Mouse (Mus musculus) small intestine, adult 2 months (tissue): ENCODE data around the gene Cttnbp2nl. TPM values are rescaled to one million over a fixed set of nuclear protein-coding genes. Genes with fewer than 3 reads are reported as not detected.

Experiments used
- H3K27ac ChIP-seq: fragments of 200-500 bp; 2 replicates; pipeline ENCODE4 v1.5.1; 2012; ENCODE audit warnings: low read depth, low read length, control low read depth, inconsistent platforms; ENCODE audit not compliant: insufficient read depth
- H3K27me3 ChIP-seq: fragments of 200-500 bp; 2 replicates; pipeline ENCODE4 v1.6.1; 2012; ENCODE audit warnings: mild to moderate bottlenecking, moderate library complexity, low read length, inconsistent platforms; ENCODE audit not compliant: control insufficient read depth, insufficient read depth
- H3K36me3 ChIP-seq: fragments of 200-500 bp; 2 replicates; pipeline ENCODE4 v1.6.1; 2012; ENCODE audit warnings: mild to moderate bottlenecking, low read length, control low read depth, inconsistent platforms; ENCODE audit not compliant: control insufficient read depth, insufficient read depth
- H3K4me1 ChIP-seq: fragments of 200-500 bp; 2 replicates; pipeline ENCODE4 v1.6.1; 2012; ENCODE audit warnings: low read length, inconsistent platforms, mixed read lengths; ENCODE audit not compliant: control insufficient read depth, insufficient read depth, insufficient read length
- H3K4me3 ChIP-seq: fragments of 200-500 bp; 2 replicates; pipeline ENCODE4 v1.5.1; 2012; ENCODE audit warnings: low read depth, mild to moderate bottlenecking, control low read depth, inconsistent platforms, low read length, moderate library complexity
- CTCF ChIP-seq: fragments of 200-500 bp; IDR thresholded peaks from 2 replicates; pipeline ENCODE4 v1.5.1; 2012; ENCODE audit warnings: low read depth, mild to moderate bottlenecking, control low read depth, inconsistent platforms, low read length, moderate library complexity, mixed read lengths; ENCODE audit not compliant: insufficient replicate concordance, insufficient read length; ENCODE audit errors: extremely low read depth
- POLR2A ChIP-seq: fragments of 200-500 bp; IDR thresholded peaks from 2 replicates; pipeline ENCODE4 v1.6.1; 2012; ENCODE audit warnings: low read depth, mild to moderate bottlenecking, control low read depth, inconsistent platforms, low read length, moderate library complexity
- WGBS: fragments of 180-500 bp; shearing (Covaris S2); methylation state at CpG from one replicate; pipeline ENCODE4 v1.1.7; 2018; 5-methylcytosine and 5-hydroxymethylcytosine counted together
- polyA plus RNA-seq: library from polyadenylated mRNA; depleted of rRNA; stranded (reverse); fragments of >200 nt; gene quantifications from 2 replicates; pipeline ENCODE4 v1.2.3, GENCODE M21; 2012; rRNA removed

Cttnbp2nl gene
- polyA plus RNA-seq: 2.0 and 2.9 TPM in 2 replicates

DNA sequence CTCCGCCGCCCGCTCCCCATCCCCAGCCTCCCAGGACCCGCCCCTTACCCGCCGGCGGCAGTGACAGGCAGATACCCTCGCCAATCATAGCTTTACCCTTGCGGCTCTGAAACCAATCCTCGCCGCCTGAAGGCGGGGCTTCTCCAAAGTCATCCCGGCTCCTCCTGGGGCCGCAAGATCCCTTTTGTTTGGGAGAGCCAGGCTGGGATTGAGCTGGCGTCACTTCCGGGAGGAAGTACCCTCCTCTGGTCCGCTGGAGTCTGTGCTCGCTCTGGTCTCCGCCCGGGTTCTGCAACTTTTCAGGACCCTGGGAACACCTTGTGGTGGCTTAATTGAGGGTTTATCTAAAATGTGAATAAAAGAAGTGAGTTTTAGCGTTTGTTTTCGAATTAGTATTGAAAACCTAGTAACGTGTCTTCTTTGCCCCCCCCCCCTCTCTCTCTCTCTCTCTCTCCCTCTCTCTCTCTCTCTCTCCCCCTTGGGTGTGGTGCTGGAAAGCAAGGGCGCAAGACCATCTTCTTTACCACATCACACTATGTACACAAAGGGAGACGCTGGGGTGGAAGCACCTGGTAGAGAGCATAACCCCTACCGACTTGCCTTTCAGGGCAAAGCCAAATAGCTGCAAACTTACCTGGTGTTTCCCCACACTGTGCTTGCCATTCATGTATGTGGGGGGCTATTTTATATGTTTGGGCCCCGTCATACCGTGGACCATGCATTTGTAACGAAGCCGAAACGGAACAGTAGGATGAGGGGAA lies at the start of gene Cttnbp2nl:
TSS of gene Cttnbp2nl (minus strand) at position 210 of the 761 bp plus-strand sequence.
- H3K4me1 ChIP-seq: peaks cover 1% of the 10 kb centered on the region; the same call in 1 of the 2 replicates
- H3K27ac ChIP-seq: peak within 1 kb of the TSS; percentile 95
- TF ChIP-seq CTCF: no peak
- TF ChIP-seq POLR2A: peak; percentile 79
- no peaks in the 10 kb centered on the region for H3K36me3 ChIP-seq
- WGBS: 1% methylated on average over 30 of the region's 31 CpGs
- H3K27me3 ChIP-seq: no peaks in the 10 kb centered on the region
- H3K4me3 ChIP-seq: peak within 1 kb of the TSS; percentile 87

DNA sequence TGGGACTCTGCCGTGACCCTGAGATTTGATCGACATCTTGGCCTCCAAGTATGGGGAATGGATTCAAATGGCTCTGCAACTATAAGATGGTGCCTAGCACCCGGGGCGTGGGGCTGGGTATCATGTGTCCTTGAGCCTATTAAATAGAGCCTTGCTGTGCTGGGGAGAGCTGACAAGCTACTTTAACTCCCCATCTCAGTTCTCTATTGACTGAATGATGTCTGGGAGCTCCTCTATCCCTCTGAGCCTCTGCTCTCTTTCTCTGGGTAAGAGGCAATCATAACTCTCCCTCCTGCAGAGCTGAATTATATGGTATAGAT lies 47.3 kb upstream of the Cttnbp2nl start:
- no peak overlapping the region for H3K27ac ChIP-seq
- H3K36me3 ChIP-seq: no peaks in the 10 kb centered on the region
- 74% methylated on average over 4 of the region's 4 CpGs for WGBS
- no peaks in the 10 kb centered on the region; the same call in 1 of the 2 replicates for H3K4me1 ChIP-seq
- no peaks in the 10 kb centered on the region; the same call in 1 of the 2 replicates for H3K27me3 ChIP-seq
- no peak overlapping the region for H3K4me3 ChIP-seq
- TF ChIP-seq CTCF (no peak), POLR2A (no peak)

DNA sequence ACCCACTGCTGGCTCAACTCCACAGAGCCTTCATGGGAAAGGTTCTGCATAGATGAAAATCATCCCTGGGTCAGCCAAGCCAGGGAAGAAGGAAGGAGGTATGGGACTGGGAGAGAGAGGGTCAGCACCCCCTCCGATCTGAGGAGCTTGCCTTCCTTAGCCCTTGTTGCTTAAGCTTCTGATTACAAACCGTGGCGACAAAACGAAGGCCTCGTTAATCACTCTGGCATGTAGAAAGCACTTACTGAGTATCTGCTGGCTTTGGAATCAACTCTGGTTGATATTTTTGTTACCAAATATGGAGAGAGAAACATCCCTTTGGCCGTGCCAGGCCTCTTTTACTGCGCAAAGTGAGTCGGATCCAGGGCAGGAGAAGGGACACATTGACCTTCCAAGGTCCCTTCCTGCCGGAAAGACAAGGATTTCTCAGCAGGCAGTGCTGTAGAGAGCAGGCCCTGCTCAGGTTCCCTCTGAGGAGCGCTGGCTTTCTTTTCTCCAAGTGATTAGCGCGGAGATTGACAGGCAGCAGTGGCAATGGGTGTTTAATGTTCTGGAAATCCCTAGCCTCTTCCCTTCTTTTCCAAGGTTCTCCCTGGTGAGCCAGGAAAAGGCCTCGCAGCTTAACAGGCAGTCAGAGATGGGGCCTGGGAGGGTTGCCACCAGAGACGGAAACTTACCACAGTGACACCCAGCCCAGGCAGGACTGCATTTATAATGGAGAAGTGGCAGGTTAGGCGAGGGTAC lies 46.8 kb upstream of the Cttnbp2nl start:
- H3K36me3 ChIP-seq: no peaks in the 10 kb centered on the region
- no peaks in the 10 kb centered on the region; the same call in 1 of the 2 replicates for H3K4me1 ChIP-seq
- 56% methylated on average over 15 of the region's 15 CpGs for WGBS
- TF ChIP-seq CTCF: no peak
- no peak for TF ChIP-seq POLR2A
- H3K27ac ChIP-seq: 0 out of 2 replicates have a peak overlapping the region, but pooled peaks have one; percentile 12
- H3K4me3 ChIP-seq: no peak overlapping the region
- H3K27me3 ChIP-seq: no peaks in the 10 kb centered on the region; the same call in 1 of the 2 replicates

DNA sequence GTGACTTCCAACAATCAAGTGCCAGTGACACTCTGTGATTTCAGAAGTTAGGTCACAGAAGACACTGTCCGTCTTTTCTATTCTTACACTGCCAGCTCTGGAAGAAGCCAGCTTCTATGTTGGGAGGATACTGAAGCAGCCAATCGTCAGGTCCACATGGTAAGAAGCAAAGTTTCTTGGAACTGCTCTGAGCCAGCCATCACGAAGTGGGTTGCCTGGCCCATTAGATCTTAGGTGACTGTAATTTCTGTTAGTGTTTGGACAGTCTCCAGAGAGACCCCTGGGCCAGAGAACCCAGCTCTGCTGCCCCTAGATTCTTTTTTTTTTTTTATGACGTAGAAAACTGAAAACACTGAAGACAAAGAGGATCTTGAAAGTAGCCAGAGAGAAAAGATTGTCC lies 44.6 kb upstream of the Cttnbp2nl start:
- no peaks in the 10 kb centered on the region; the same call in 1 of the 2 replicates for H3K4me1 ChIP-seq
- WGBS: 70% methylated on average over 4 of the region's 4 CpGs
- no peaks in the 10 kb centered on the region for H3K36me3 ChIP-seq
- H3K27ac ChIP-seq: no peak overlapping the region
- TF ChIP-seq CTCF (no peak), POLR2A (no peak)
- H3K4me3 ChIP-seq: no peak overlapping the region
- H3K27me3 ChIP-seq: no peaks in the 10 kb centered on the region

DNA sequence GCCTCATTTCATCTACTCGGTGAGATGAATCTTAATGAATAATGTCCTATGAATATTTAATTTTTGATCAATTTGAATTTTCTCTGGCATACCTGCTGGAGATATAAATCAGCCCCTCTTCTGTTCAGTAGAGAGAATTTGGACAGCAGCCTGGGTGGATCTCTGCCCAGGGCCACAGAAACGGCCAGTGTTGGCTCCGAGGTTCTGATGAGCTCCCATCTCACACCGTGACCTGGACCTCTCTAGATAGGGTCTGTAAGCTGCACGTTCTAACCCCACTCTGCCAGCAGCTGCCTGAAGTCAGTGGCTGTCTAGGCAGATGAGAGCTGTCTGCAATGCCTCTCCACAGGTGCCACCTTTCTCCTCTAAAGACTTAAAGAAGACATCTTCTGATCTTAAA lies 42.1 kb upstream of the Cttnbp2nl start:
- Histone ChIP-seq H3K36me3 (no peaks in the 10 kb centered on the region), H3K27ac (no peak overlapping the region), H3K4me3 (no peak overlapping the region), H3K27me3 (no peaks in the 10 kb centered on the region), H3K4me1 (peaks cover under 1% of the 10 kb centered on the region; the same call in 1 of the 2 replicates)
- 85% methylated on average over 5 of the region's 5 CpGs for WGBS
- TF ChIP-seq CTCF (no peak), POLR2A (no peak)

DNA sequence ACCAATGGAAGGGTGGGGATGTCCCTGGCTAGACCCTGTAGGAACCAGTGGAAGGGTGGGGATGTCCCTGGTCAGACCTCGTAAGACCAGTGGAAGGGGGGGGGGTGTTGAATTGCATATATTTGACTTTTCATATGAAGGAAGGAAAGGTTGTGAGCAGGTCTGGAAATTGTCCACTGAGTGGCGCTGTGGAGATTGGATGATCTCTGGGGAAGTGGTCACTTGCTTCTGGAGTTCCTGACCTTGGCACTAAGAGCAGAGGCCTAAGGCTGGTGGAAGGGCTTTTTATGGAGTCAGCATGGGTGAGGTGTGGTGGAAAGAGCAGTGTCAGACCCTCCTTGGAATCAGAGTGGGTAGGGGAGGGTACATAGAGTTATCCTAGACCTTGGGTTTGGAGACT lies 41.5 kb upstream of the Cttnbp2nl start:
- 75% methylated on average over 2 of the region's 2 CpGs for WGBS
- H3K36me3 ChIP-seq: no peaks in the 10 kb centered on the region
- H3K27me3 ChIP-seq: no peaks in the 10 kb centered on the region
- TF ChIP-seq POLR2A (no peak), CTCF (no peak)
- no peak overlapping the region for H3K27ac ChIP-seq
- H3K4me1 ChIP-seq: peaks cover 5% of the 10 kb centered on the region; the same call in 1 of the 2 replicates
- H3K4me3 ChIP-seq: no peak overlapping the region
